Mouse (Mus musculus) thymus, adult 2 months (tissue): Measurements from ENCODE around the gene Adipor2.

Experiments
- CTCF ChIP-seq: fragments of 200-500 bp; IDR thresholded peaks from 2 replicates; pipeline ENCODE4 v1.5.1; 2012; ENCODE audit warnings: mild to moderate bottlenecking, control low read depth, low read length, moderate library complexity, borderline replicate concordance; ENCODE audit not compliant: control insufficient read depth, poor library complexity, insufficient read depth; ENCODE audit errors: extremely low read depth
- POLR2A ChIP-seq: fragments of 200-500 bp; IDR thresholded peaks from 2 replicates; pipeline ENCODE4 v1.6.1; 2012; ENCODE audit warnings: mild to moderate bottlenecking, low read length, control low read depth, moderate library complexity; ENCODE audit not compliant: control insufficient read depth, poor library complexity, insufficient read depth; ENCODE audit errors: extremely low read depth

GRCm38 (mm10) chr6:119392836-119393235 lies 24.7 kb downstream of the Adipor2 start:
- no peak for TF ChIP-seq CTCF
- TF ChIP-seq POLR2A = no peak
